Mouse (Mus musculus) heart, adult 11 months (tissue): ENCODE measurements around the gene Ccl20.

Experiments
- DNase-seq: peaks from one replicate; pipeline ENCODE4 v3.0.0; 2022

Gene Ccl20

GRCm38 (mm10) chr1:83116447-83117137 is at the start of gene Ccl20:
TSS of gene Ccl20 (plus strand) at chr1:83116766.
- no peak for DNase-seq

DNA sequence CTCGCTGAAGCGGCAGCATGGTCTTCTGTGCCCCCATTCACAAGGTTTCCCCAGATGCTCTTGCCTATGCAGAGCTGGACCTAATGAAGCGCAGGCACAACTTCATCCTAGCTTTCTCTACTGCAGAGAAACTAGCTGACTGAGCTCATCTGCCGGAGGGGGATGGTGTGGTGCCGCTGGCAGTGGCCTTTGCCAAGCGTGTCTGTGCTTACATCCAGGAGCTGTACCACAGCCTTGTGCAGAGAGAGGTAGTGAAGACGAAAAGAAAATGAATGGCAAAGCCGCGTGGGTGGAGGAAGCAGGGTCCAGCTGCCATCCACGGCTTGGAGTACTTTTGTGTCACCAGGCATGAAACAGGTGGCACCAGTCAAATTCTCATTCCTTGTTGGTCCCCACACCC is 49.4 kb upstream of the Ccl20 start:
- DNase-seq: no peak

GRCm38 (mm10) chr1:83075526-83076189 is 40.9 kb upstream of the Ccl20 start:
- no peak for DNase-seq

GRCm38 (mm10) chr1:83076190-83076917 is 40.2 kb upstream of the Ccl20 start:
- DNase-seq: no peak

DNA sequence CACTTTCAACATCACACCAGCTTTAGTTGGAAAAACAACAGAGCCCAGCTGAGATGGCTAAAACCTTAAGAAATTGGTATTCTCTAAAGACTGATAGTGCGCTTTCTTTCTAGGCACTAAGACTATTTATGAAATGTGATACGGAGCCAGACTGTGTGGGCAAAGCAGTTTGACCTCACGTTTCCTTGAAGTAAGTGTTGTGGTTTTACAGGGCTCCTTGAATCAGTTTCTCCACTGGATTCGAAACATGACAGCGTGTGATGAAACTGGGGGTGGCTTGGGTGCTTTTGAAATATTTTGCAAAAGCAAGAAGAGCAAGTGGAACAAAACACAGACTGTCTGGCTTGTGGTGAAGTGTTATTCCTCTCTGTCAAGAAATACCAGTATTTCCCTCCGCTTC is 39.5 kb upstream of the Ccl20 start:
- no peak for DNase-seq

DNA sequence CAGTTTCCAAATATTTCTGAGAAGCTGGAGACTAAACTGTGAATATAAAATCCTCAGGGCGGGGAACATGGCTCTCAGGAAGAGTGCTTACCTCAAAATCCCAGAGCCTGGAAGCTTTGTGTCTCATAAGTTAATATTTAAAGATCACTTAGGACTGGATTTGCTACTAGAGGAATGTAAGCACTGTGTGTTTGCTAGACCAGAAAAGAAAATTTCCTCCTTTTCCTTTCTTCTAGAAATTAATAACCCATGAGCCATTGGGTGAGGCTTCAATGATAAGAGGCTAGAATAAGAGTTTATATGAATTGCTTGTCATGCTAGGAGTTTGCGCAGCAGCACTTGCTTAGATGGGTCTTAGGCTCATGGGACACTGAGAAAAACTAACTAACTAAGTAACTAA is 31.8 kb upstream of the Ccl20 start:
- no peak for DNase-seq

GRCm38 (mm10) chr1:83091268-83091667 is 25.3 kb upstream of the Ccl20 start:
- DNase-seq: no peak

DNA sequence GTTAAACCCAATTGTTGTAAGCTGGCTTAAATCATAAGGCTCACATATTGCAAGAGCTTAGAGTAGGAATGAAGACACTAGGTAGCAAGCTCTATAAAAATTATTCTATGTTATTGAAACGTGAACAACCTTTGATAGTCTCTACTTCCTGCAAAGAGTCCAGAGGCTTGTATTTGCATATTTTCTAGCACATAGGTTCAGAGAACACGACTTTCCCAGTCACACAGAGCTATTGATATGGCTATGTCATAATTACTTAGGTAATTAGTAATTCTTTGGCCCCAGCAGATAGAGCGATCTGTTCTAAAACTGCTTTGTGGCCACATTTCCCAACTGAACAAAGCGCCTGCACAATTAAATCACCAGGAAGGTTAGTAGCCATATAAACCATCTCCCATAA is 19.6 kb upstream of the Ccl20 start:
- no peak for DNase-seq

DNA sequence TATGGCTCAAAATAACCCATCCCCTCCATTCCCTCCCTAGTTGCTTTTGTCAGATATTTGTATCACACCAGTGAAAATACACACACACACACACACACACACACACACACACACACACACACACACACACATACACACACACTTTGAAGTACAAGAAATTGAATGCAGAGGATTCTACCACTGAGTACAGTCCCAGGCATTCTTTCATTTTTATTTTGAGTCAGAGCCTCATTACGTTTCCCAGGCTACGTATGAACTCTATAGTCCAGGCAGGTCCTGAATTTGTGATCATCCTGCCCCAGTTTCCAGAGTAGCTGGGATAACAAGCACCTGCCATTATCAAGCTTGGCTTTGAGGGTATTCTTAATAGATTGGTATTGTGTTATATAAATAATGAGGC is 17.4 kb upstream of the Ccl20 start:
- DNase-seq: no peak

- no peak for DNase-seq
Observed at GRCm38 (mm10) chr1:83099580-83100137, 16.9 kb upstream of the Ccl20 start.

GRCm38 (mm10) chr1:83101891-83102290 is 14.7 kb upstream of the Ccl20 start:
- DNase-seq: no peak

- no peak for DNase-seq
Observed at GRCm38 (mm10) chr1:83105464-83105863, 11.1 kb upstream of the Ccl20 start.

DNA sequence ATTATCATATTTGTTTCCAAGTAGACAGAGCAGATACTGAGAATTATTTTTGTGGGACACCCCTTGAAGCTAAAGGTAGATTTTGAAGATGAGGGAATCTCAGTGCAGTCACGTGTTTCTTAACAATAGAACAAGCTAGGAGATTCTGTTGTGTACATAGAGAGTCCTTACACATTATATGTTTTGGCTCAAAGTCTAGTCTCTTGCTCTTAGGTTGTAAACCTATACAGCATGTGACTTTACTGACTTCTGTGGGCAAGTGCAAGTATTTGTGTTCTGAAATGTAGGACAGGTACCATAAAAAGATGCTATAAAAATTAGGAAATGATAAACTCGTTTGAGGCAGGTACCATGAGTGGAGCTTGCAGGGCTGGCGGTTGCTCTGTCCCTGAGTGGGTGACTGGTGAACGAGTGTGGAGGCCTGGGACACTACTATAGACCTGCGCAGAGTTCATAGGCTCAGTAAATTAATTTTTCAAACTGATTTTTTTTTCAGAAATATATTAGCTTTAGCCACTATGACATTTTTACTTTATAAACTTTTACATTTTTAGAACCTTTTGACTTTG is 9.1 kb upstream of the Ccl20 start:
- no peak for DNase-seq

GRCm38 (mm10) chr1:83110992-83111391 is 5.6 kb upstream of the Ccl20 start:
- no peak for DNase-seq

DNA sequence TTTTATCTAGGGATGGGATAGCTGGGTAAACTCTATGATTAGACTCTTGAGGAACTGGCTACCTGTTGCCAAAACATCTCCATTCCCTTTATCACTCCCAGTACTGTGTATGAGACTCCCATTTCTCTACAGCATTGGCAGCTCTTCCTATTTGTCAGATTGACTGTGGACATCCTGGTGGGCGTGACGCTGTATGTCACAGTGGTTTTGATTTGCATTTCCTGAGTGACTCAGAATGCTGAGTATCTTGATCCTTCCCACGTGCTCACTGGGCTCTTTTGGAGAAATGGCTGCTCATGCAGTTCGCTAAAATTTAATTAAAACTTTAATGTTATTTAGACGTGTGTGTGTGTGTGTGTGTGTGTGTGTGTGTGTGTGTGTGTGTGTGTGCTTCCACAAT is 4.8 kb upstream of the Ccl20 start:
- DNase-seq: no peak

- DNase-seq: no peak
Observed at GRCm38 (mm10) chr1:83117217-83117616, 651 bp downstream of the Ccl20 start.

- DNase-seq: no peak
Observed at GRCm38 (mm10) chr1:83117661-83118060, 1.1 kb downstream of the Ccl20 start.

DNA sequence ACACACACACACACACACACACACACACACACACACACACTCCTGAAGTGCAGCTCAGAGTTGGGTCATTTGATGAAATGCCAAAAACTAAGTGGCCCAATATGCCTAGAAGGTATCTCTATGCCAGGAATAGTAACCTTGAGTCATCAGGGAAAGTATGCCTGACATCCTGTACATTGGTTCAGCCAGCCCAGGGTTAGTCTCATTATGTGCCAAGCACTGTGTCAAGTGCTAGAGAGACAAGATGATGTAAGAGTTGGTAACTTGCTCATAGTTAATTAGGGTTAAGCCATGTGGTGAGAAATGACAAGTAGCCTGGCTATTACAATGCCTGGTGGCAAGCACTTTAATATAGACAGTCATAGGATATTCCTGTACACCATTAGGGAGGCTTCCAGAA is 3.3 kb downstream of the Ccl20 start:
- no peak for DNase-seq

- no peak for DNase-seq
Observed at GRCm38 (mm10) chr1:83120312-83120711, 3.7 kb downstream of the Ccl20 start.

DNA sequence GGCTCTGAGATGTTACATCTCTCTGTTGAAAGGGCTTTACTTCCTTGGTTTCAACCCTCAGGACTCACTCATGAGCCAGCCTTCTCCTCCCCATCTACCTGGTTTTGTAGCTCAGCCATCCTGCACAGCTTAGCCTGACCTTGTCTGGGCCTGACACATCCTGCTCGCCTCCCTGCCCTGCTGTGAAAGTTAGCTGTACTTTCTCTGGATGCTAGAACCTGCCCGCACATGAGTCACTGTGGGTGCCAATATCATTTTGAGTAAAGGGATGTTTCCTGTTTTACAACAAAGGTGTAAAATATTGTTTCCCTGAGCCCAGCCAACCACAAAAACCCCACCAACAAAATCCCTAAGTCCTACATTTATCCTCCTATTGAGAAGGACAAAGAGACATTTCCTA is 6.6 kb downstream of the Ccl20 start:
- DNase-seq: no peak

GRCm38 (mm10) chr1:83135829-83136228 is 19.3 kb downstream of the Ccl20 start:
- no peak for DNase-seq

DNA sequence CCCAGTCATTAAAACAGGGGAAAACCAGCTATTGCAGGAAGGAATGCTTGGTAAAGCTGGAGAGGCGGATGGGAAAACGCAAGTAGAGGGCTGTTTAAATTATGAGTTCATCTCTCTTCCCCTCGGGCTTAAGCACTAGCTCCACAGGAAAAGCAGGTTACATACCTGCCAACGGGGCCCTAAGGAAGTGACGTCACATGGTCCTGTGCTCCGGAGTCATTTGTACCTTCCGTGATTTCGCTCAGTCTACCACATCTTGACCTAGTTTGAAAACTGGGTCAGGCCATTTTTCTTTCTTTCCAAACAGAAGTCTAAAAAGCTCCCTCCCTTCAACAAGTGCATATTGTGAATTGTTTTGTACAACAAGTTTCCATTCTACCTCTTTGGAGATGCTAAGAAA is 21.3 kb downstream of the Ccl20 start:
- DNase-seq: no peak

GRCm38 (mm10) chr1:83138721-83139120 is 22.2 kb downstream of the Ccl20 start:
- no peak for DNase-seq

DNA sequence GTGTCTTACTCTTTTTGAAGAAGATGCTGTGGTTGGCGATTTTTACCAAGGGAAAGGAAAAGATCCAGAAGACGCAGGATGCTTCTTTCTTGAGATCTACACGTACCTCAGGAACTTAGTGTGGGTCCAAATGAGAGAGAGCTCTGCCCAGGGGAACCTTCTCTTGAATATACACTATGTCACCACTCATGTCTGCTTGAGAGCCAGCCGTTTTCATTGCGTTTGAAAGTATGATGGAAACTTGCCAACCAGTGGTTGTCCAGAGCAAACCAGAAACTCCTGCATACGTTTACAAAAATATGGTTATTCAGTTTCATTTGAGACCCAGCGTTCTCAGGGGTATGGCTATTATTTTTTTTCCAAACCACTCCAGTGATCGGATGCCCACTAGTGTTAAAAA is 24.9 kb downstream of the Ccl20 start:
- DNase-seq: no peak
